Mouse (Mus musculus) activated CD4-positive, CD25-positive, alpha-beta regulatory T cell, adult 4 months (primary cell): ENCODE measurements around the gene Lbp. TPM values are rescaled to one million over a fixed set of nuclear protein-coding genes. Genes with fewer than 3 reads are reported as not detected.

Experiments
- ATAC-seq: one replicate; pipeline ENCODE4 v1.8.0; 2017
- polyA plus RNA-seq, 2 experiments: library from polyadenylated mRNA; unstranded; fragments of 100-300 nt; shearing (Covaris generic); gene quantifications; one replicate each; pipeline ENCODE4 v1.2.1; 2017

Lbp gene
- polyA plus RNA-seq, 2 experiments from 2014 or later = 0.37 to 0.41 TPM

DNA sequence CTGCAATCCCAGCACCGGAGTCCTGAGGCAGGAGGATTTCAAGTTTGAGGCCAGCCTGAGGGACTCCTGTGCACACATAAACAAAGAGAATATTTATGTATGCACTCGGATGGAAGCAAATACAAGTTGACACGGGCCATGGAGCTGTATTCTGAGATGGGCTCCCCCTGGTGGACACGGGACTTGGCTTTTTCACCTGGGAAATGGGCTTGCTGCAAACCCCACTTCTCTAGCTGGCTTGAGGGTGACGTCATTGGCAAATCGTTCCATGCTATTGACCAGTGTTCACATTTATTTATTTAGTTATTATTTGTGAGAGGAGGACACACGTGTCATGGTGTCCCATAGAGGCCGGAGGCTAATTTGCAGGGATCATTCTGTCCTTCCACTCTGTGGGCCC is 10.1 kb downstream of the Lbp start:
- ATAC-seq = no peak

DNA sequence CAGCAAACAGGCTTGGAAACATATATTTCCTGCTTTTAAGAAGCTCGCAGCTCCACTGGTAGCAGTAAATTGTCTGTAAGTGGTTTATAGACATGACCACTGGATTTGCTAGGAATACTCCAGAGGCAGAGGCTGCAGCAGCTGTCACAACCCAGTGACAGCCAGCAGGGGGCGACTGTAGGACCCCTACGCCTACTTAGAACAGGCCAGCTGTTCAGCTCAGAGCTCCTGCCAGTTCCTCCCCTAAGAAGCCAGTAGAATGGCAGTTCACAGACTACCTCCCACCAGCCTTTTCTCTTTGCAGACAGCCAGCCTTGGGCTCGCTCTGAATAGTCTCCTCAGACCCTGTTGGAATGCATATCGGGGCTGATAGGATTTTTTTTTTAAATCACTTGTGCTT is 10.7 kb downstream of the Lbp start:
- ATAC-seq = no peak

DNA sequence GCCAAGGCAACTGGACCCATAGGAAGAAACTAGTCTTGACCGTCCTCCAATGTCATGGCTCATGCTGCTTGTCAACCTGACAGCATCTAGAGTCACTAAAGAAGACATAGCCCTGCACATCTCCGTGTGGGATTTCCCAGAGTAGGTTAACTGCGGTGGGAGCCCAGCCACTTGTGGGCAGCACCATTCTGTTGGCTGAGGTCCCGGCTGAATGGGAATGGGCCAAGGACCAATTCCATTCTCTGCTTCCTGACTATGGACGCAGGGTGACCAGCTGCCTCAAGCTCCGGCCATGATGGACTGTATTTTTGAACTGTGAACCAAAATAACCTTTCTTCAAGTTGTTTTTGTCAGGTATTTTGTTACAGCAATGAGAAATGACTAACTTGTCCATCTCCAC is 15.3 kb downstream of the Lbp start:
- no peak for ATAC-seq

DNA sequence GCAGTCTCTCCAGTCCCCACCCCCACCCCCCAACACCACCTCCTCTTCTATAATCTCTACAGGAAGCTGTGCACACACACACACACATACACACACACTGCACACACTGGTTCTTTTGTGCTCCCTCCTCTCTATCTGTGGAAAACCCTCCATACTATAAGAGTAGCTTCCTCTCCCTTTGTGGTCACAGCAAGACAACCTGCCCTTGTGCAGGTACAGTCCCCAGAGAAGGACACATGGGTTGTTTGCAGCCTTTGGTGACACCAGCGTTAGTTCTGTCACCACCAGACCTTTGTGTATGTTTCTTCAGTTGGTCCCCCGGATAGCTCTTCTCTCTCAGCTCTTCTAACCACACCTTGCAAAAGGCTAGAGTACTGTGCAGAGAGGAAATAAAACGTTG is 16.6 kb downstream of the Lbp start:
- ATAC-seq = peak; percentile 87

DNA sequence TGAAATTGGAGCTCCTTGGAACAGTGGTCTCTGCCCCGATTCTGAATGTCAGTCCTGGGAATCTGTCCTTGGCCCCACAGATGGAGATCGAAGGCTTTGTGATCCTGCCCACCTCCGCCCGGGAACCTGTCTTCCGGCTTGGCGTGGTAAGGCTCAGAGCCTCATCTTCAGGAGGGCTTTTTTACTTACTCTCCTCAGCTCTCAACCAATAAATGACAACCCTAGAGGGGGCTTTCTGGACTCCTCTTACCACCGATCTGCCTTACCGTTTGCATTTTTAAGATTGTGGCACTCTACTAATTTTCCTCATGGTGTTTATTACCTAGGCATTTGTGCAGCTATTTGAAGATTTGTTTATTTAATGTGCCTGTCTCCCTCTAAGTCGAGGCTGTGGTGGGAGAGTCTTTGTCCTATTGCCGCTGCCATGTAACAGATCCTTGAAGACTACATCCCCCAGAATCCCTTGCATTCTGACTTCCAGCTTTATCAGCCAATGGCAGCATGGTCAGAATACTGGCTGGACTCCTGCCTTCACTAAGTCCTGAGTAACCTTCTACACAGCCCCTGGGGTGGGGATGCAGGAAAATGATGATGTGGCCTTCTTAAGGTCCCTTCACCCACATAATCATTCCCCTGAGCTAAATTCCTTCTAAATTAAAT is 18.4 kb downstream of the Lbp start:
- ATAC-seq = no peak

DNA sequence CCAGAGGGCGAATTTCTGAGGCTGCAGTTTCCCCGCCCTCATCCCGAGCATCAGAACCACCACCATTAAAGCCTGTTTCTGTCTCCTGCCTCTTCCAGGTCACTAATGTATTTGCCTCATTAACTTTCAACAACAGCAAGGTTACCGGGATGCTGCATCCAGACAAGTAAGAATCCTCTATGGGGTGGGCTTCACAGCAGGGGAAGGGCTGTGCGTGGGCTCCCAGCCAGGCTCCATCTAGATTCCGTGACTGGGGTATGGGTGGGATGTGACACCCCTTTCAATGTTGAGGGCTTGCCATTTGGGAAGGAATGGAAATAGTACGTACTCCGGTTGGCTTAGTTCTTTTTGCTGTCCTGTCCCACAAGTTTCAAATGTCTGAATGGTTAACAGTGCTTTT is 19.3 kb downstream of the Lbp start:
- ATAC-seq = no peak

DNA sequence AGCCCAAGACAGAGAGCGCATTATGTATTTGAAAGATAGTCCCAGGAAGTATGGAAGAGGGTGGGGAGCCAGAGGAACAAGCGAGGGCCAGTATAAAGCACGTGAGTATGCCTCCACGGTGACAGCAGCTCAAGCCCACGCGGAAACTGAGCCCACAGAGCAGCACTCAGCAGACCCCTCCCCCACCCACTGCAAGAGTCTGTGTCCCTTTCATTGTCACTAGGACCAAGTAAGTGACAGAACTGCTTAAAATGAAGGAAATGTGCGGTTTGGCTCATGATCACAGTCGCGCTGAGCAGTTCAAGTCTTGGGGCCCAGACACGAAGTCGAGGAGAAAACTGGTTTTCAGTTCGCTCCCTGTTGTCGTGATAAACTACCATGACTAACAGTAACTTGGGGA is 28.1 kb downstream of the Lbp start:
- ATAC-seq = peak; percentile 32

DNA sequence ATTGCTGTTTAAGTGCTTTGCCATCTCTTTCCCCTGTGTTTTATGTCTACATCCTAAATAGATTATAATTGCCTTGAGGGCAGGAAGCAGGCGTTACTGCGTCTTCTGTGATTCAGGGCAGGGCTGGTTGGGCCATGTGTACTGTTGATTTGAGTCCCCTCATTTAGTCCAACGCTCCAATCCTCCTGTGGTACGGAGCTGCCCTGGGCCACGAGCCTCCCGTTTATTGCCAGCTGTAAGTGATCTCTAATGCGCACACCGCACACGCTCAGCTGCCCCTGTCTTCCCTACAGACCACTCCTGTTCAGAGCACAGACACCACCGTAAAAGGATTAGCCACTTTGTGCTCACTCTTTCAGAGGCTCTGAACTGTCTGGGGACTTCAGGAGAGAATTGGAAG is 31.4 kb downstream of the Lbp start:
- ATAC-seq = no peak

DNA sequence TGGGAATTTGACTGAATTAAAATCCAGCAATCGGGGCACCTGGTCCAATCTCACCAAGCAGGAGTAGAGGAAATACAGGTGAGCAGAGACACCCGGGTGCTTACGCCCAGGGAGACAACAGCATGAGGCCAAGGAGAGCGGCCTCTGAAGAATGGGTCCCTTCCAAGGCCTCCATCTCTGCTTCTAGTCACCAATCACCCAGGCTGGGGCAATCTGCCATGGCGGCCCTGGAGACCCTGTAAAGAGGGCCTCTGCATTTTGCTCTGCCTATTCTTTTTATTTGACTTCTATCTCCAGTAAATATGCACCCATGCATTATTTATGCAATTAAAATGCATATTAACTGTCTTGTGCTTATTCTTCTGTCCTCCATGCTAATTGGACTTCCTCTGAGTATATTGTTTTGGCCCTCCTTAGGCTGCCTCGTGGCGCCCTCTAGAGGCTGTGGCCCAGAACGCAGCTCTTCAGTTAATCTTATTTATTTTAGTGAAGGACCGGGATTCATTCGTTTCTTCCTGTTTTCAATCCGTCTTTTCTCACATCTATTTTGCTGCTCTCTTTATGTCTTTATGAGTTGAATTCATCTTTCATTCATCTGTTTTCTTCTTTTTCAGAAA is 33.8 kb downstream of the Lbp start:
- peak; percentile 59 for ATAC-seq

DNA sequence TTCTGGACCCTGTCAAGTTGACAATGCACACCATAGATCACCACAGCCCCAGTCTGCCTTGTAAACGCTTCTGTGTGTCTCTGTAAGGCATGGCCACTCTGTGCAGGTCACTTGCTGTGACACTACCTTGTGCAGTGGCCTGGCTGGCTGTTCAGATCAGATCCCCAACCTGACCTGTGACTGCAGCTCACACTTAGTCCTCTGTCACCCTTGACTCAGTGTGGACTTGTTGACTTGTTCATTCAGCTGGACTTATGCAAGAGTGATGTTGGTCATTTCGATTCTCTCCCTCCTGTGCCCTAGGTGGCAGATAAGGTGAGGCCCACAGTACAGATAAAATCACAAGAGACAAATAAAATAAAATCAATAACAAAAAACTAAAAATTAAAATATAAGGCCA is 35.0 kb downstream of the Lbp start:
- no peak for ATAC-seq

DNA sequence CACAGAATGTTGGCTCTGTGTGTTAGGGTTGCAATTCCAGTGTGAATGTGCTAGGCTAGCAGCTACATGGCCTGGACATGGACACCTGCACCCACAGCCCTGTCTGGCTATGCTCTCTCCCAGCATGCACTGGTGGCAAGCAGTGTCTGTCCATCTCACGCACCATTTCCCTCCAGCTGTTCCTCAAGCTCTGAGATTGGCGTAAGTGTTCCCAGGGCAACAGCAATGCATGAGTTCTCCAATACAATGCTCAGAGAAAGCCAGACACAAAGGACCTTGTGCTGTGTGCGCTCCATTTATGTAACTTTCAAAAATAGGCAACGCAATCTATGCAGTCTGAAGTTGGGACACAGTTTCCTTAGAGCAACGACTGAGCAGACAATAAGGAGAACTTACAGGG is 37.2 kb downstream of the Lbp start:
- ATAC-seq = no peak

DNA sequence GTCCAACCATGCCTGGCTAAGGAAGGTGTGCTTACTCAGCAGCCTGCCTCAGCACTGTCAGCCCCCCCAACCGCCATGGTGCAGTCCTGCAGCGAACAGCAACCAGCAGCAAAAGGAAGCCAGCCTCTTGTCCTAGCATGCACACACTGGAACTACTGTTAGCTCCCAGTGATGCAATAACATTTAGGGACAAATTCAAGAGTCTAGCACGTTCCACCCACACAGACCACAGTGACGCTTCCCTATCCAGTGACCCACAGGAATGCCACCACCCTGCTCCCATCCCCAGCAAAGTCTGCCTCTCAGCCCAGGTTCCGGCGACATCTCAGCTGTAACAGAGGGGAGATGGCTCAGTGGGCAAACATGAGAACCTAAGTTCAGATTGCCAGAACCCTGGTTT is 40.2 kb downstream of the Lbp start:
- ATAC-seq = no peak

DNA sequence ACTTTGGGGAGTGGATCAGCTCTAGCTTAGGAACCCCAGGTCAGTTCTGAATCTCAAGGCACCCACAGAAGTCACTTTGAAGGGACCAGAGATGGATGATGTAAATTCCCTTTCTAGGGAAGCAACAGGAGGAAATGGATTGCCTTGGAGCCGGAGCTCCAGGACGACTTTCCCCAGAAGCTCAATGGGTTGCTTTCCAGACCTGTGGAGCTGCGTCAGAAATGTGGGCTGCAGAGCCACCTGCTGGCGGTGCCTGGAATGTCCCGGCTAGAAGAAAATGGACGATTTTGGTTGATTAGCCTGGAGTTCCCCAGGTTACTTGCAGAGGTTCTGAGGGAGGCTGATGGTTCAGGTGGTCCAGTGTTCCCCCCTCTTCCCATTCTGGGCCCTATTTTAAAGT is 41.6 kb downstream of the Lbp start:
- peak; percentile 77 for ATAC-seq

DNA sequence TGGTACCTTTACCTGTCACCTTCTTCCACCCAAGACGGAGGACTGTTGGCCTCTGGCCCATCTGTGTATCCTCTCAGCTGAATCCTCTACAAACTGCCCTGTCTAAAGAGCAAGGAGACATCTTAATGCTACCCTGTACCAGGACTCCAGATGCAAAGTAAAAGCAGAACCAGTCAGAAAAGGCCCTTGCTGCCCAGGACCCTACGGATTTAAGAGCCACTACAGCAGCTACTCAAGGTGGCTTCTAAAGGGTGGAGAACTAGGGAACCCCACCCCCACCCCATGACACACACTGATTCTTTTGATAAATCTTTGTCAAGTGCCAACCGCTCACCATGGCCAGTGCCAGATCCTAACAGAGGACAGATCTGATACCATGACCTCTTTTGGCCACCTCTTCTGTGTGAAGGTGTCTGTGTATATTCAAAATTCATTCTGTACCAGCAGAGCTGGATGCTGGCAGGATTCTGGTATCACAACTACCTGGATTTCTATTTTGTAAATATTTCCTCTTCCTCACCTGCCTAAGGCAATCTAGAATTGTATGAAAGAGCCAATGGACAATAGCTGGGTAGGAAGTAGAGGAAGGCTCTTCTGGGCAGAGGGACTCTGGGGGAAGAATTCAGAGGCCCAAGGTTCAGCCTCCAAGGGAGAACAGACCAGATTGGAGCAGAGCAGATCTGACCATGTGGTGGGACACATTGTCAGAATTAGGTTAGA is 46.7 kb downstream of the Lbp start:
- ATAC-seq = no peak

DNA sequence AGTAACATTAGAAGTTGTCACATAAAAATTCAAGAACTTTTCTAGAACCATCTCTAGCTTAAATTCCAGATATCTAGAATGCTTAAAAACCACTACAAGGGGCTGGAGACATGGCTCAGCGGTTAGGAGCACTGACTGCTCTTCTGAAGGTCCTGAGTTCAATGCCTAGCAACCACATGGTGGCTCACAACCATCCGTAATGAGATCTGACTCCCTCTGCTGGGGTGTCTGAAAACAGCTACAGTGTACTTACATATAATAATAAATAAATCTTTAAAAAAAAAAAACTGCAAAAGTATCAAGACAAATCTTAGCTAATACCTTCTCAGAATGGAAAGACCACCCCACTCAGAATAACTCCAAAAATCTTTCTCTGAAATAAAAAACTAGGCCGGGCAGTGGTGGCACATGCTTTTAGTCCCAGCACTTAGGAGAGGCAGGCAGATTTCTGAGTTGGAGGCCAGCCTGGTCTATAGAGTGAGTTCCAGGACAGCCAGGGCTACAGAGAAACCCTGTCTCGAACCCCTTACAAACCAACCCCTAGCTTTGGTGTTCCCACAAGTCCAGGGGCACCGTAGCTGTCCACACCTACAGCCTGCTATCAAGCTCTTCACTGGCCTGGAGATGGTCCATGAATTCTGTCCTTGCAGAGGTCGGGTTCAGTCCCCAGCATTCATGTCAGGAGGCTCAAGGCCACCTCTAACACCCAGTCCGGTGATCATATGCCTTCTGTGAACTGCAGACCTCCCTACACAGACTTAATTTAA is 48.2 kb downstream of the Lbp start:
- ATAC-seq = no peak

DNA sequence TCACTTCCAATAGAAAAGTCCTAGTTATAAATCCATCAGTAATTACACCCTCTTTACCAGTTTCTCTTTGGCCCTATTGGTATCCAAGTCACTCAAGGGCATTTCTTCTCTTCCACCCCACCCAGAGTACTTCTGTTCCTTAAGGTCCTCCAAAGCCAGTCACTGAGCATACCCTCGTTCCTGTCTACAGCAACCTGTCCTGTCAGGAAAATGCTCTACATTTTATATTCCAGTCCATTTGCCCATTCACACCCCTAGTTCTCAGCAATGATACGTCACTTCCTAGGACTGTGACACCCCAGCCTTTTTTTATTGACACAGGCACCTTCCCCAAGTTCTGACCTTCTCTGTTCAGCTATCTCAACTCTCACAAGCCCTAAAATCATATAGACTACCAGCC is 48.9 kb downstream of the Lbp start:
- ATAC-seq = no peak

DNA sequence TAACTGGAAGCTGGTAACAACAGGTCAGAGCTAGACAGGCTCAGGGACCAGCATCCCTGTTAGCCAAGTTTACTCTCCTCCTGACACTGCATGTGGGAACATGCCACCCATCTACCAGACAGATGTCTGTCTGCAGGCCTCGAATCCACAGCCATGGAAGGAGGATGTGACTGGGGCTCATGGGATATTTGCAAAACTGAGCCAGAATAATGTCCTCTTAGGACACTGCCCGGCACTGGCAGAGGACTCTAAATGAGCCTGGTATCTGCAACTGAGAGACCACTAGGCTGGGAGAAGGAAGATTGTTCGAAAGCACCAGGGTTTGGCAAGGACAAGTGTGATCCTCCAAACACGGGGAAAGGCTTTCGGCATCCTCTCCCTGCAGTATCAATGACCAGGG is 49.8 kb downstream of the Lbp start:
- ATAC-seq = no peak

DNA sequence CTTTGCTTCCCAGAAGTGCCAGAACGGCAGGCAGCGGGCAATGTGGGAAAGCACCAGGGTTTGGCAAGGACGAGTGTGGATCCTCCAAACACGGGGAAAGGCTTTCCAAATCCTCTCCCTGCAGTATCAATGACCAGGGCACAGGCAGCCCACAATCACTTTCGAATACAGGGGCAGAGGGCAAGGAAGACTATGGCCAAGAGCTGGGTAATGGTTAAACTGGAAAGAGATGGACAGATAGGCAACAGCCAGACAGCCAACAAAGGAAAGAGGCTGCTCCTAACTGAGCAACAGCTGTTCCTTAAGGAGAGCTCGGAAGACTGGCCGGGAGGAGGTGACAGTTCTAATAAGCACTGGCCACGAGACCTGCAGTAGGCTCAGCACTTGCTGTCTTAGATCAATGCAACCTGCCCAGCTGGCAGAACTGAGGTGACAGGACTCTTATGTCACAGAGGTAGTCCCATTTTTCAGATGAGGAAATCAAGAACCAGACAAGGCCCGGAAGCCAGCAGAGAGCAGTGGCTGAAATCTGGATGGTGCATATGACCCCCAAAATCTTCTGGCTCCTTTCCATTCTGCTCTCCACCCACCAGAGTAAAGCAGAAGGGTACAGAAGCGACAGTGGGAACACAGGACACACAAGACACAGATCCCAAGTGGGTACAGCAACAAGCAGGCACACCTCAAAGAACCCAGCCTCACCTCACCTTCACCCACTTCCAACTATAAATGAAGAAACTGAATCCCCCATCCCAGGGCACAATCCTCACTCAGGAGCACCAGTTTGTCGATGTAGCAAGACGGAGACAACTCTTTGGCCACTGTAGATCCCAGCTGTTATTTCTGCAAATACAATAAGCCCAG is 53.7 kb downstream of the Lbp start:
- no peak for ATAC-seq

DNA sequence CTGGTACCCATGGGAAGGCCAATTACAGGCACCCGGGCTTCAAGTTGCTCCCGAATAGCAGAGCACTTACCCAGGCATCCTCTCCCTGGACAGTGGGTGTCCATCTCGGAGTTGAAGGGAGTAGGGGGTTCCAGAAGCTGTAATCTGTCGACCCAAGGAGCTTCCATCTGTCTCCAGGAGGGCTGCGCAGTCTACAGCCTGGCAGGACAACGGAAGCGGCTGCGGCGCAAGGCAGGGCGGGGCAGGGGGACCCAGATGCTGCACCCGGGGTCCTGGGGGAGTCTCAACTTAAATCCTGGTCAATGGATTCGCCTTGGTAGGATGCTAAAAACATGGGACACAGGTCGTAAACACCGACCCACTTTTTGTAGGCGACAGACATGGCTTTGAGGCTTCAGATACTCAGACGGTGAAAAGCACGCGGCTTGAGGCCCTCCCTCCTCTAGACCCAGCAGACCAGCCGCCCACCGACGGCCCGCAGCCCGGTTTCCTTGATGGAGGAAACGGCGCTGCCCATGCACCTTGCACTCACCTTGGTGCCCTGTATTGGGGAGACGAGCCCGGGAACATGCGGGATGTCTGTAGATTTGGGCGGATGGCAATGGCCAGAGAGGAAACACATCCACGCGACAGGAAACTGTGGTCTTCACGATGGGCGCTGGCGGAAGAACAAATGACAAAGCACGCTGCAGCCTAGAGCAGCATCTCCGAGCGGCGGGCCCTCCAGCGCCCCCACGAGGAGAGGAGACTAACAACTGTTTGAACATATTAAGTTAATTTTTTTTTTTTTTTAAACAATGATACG is 54.8 kb downstream of the Lbp start:
- ATAC-seq = peak; percentile 96

DNA sequence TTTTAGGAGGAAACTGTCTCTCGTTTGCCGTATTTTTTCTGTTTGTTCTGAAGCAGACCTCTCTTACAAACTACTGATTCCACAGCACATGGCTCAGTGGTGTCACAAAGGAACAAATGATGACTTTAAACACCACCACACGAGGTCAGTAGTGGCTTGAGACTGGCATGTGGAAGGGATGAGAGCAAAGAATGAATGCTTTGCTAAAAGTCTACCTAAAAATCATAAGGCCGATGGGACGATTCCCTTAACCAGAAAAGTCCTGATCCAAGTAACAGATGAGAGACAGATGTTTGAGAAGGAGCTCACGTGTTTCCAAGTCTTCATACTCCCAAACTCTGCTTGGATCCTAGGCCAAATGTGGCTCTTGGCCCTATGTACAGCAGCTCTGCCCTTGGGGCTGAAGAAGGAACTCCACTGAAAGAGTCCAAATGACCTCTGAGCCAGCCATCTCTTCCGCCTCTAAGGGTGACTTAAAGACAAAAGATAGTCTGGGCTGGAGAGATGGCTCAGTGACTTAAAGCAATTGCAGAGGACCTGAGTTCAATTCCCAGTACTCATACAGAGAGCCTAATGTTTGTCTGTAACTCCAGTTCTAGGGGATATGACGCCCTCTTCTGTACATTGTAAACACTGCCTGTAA is 55.5 kb downstream of the Lbp start:
- ATAC-seq = peak; percentile 6

DNA sequence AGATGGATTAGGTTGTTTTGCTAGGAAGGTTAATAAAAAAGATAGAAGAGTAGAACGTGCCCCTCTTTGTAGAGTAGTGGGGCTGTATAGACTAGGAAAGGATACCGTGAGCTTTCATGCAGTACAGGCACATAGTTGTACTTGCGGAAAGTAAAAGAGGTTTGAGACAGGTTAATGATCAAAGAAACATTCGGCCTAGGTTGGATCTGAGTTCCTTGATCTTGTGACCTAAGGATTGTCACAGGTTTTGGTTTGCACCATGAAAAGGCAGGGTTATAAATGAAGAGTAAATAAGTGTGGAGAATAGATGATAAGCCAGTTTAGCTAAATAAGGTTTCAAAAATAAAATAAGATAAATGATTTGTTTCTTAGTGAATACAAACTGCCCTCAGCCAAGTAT is 57.9 kb downstream of the Lbp start:
- ATAC-seq = no peak
